Mouse (Mus musculus) hindlimb bud, embryonic 11.5 days (tissue): Measurements from ENCODE around the gene Efcab12.

Source experiments
- DNase-seq: peaks from one replicate; pipeline ENCODE4 v3.0.0-alpha.2; 2012; ENCODE audit warnings: low read depth, low spot score; ENCODE audit errors: extremely low spot score

The Efcab12 gene

GRCm38 (mm10) chr6:115846640-115847411, 8.6 kb upstream of the Efcab12 start:
- no peak for DNase-seq

DNA sequence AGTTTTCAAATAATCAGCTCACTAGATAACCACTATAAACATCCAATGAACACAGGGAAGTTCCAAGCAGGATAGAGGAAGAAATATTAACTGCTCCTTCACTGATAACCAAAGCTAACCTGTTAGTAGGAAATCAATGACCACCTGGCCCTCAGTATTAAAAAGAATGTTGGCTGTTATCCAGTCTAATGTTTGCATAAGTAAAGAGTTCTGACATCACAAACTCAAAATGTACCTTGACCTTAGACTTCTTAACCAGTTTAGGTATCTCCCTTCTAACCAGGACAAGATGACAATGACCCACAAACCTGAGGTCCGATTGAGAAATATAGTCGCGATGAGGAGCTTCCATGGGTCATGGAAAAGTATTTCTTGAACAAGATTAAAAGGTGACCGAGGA, 6.8 kb upstream of the Efcab12 start:
- no peak for DNase-seq

- no peak for DNase-seq
Observed at GRCm38 (mm10) chr6:115838745-115839144, 533 bp upstream of the Efcab12 start.

- no peak for DNase-seq
Observed at GRCm38 (mm10) chr6:115833861-115834260, 4.4 kb downstream of the Efcab12 start.

- no peak for DNase-seq
Observed at GRCm38 (mm10) chr6:115832152-115832850, 5.9 kb downstream of the Efcab12 start.

DNA sequence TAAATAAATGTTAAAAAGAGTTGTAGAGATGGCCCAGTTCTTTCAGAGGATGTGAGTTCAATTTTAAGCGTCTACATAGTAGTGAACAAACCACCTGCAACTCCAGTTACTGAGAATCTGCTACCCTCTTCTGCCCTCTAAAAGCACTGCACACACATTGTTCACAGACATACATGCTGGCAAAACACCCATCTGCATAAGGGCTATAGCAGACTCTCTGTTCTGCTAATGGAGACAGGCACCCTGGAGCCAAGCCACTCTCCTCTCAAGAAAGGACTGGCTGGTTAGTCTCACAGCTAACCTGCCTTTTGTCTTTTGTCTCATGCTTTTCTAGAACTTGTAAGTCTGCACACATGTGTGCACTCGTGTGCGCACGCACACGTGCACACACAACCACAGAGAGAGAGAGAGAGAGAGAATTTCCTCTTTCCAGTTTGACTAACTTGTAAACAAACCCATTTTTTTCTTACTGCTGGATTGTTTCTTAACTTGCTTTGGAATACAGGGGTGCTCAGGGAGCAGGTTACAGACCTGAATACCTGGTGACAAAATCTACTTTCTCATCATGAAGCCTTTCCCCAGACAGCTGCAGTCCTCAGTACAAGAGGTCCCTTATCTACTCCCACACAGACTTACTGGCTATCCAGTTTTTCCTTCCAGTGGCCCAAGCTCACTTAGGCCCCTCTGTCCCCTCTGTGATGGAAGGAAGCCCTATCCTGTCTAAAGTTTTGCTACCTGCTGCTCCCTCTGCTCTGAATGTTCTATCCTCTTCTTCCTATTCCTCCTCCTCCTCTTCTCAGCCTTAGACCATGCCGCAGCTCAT, 7.2 kb downstream of the Efcab12 start:
- DNase-seq = no peak

DNA sequence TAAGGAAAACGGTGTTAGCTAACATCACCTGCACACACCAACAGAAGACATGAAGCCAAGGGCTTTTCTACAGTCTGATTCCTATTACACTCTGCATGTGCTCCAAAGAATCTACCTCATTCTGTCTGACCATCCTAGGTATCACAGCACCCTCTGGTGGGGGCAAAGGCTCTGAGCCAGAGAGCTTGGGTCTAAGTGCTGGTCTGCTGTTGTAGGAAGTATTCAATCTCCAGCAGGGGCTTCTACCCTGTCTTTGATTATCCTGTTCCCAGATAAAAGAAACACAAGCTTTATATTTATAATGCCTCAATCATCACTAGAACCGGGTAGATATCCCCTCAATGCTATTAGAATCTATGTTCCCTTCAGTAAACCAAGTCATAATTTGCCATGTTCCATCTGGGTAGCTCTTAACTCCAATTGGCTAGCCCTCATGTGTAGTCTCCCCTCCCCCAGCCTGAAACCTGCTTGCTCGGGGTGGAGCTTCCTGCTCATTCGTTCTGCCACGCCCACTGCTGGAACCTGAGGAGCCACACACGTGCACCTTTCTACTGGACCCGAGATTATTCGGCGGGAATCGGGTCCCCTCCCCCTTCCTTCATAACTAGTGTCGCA, 14.3 kb downstream of the Efcab12 start:
- peak; percentile 60 for DNase-seq

GRCm38 (mm10) chr6:115821216-115821993, 16.8 kb downstream of the Efcab12 start:
- DNase-seq = no peak

GRCm38 (mm10) chr6:115818129-115818528, 20.1 kb downstream of the Efcab12 start:
- no peak for DNase-seq

- no peak for DNase-seq
Observed at GRCm38 (mm10) chr6:115815041-115815440, 23.2 kb downstream of the Efcab12 start.

DNA sequence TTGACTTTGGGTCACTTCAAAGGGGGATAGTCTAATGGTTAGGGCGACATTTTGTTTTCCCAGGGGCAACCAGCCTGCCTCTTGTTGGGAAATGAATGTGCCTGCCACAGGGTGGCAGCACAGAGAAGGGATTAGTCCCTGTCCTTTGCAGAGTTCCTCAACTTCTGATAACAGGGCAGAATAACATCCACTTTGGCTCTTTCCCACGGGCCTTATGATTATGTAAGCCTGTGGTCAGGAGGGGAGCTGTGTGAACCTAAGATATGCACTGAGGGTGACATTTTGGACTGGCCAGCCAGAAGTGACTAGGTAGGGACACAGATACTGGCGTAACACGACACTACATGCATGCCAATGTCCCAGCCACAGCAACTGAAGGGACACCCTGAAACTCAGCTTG, 24.1 kb downstream of the Efcab12 start:
- no peak for DNase-seq

- DNase-seq = no peak
Observed at GRCm38 (mm10) chr6:115811606-115812005, 26.6 kb downstream of the Efcab12 start.

DNA sequence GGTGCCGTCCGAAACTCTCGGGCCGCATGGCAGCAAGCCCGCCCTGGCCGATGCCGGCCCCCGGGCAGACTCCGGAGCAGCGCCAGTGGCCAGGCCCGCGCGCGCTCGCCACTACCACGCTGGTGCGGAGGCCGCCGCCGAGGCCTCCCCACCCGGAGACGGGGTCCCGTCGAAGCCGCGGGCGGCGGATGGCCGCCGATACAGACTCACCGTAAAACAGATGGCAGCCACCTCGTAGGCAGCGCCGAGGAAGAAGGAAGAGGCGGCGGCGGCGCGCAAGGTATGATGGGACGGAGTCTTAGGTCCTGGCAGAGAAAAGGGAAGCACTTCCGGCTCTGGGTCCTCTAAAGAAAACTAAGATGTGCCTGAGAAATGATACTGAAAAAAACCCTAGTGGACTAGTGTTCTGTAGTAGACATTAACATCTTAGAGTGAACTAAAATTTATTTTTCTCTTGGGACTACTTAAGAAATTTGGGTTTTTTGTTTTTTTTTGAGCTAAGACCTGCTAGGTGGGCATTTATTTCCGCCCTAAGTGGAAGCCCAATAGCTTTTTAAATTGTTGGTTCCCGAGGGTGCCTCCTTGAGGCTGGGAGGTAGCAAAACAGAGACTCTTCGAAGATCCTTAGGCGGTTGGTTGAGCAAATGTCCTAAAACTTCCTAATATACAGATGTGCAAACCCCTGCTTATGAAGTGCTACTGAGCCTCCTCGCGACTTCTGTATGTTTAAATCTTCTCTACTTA, 29.6 kb downstream of the Efcab12 start, which contains the start of gene Rpl32:
Gene Rpl32, minus strand, starts transcription at position 260 of the 744 bp plus-strand sequence.
- peak; percentile 98 for DNase-seq

GRCm38 (mm10) chr6:115808196-115808487, 30.1 kb downstream of the Efcab12 start:
- no peak for DNase-seq

GRCm38 (mm10) chr6:115807464-115808195, 30.6 kb downstream of the Efcab12 start:
- no peak for DNase-seq

DNA sequence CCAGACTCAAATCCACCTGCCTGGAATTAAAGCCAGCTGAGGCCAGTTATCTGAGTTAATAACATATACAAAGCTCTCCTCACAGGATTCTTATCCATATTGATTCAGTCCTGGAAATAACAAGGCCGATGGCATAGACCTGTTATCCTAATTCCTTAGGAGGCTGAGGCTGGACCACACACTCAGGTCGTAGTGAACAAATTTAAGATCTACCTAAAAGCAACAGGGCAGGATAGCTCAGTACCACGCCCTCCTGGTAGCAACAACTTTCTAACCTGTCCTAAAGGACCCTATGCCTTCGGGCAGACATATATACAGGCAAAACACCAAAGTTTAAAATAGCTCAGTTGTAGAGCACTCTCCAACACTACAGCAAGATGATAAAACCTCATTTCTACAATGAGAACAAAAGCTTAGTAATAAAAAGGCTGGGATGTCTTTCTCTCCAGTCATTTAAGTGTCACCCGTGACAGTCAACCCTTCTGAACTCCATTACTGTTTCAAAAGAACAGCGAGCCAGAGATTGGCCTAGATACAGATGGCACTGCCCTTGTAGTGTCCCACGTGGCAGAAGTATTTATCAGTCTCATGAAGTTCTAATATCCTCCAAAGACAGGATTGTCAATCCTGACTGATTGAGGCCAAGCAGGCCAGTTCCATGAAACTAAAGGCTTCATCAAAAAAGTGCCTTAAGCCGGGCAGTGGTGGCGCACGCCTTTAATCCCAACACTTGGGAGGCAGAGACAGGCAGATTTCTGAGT, 33.6 kb downstream of the Efcab12 start:
- DNase-seq = no peak

- no peak for DNase-seq
Observed at GRCm38 (mm10) chr6:115803541-115804382, 34.5 kb downstream of the Efcab12 start.
